Mouse (Mus musculus) neural tube, embryonic 10.5 days (tissue): ENCODE data around the gene Ppp1r9b.
"Not testable (repeated sequence)": the region's sequence is repeated elsewhere in the genome, so short reads cannot be mapped to it uniquely, and the experiment has no call there.

Experiments used
- DNase-seq: peaks from one replicate; pipeline ENCODE4 v3.0.0-alpha.2; 2017; ENCODE audit warnings: low spot score; ENCODE audit errors: extremely low spot score

The Ppp1r9b gene

DNA sequence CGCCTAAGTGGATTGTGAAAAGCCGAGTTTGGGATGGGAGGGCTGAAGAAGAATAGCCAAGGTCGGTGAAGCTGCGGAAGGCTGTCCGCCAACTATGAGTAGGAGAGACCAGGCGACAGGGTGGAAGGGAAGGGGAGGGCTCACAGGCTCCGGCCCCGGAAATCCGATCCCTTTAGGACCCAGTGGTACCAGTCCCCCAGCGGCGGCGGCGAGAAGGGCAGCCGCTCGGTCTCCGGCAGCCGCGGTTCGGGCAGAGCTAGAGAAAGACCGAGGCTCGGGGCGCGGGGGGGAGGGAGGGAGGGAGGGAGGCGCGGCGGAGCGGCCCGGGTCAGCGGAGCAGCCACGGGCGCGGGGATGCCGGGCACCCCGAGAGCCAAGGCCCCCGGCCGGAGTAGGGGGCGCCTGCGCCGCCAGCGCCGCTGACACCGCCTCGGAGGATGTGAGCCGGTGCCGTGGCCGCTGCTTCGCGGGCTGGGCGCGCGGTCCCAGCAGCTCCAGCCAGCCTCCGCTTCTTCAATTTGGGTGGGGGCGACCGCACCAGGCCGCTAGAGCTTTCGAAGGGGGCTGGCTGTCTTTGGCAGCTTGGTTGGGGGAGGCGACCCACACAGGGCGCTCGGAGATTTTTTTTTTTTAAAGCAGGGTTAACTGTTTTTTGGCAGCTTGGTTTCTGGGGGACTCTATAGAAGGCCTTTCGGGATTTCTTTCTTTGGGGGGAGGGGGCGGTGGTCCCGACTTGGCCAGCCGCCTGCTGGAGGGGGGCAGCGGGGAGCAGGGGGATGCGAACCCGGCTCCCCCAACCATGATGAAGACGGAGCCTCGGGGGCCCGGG, at the start of gene Ppp1r9b:
Gene Ppp1r9b, plus strand, starts transcription at position 287 of the 829 bp plus-strand sequence.
- DNase-seq: peak; percentile 99

DNA sequence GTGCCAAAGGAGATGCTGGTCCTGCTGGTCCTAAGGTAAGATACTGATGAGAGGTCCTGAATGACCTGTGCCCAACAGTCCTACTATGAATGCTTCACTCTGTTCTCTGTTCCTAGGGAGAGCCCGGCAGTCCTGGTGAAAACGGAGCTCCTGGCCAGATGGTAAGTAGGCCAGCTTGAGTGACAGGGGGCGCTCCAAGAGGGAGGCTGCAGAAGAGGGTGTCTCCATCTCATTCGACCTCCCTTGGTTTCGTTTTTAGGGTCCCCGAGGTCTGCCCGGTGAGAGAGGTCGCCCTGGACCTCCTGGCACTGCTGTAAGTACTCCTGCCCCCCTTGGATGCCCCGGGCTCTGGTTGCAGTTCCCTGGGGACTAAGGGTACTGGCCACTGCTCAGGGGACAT, 49.7 kb upstream of the Ppp1r9b start:
- no peak for DNase-seq

DNA sequence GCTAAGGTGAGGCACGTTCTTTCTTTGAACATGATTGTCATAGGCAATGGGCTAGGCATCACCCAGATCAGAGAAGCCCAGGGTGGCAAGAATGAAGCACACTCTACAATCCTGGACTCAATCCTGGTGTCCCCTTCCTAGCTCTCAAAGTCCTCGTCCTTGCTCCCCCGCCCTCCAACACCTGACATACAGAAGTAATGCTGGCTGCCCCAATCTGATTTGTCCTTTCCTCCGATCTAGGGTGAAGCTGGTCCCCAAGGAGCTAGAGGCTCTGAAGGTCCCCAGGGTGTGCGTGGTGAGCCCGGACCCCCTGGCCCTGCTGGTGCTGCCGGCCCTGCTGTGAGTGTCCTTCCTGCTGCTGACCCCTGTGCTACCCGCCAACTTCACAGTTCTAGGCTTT, 49.1 kb upstream of the Ppp1r9b start:
- DNase-seq: no peak

DNA sequence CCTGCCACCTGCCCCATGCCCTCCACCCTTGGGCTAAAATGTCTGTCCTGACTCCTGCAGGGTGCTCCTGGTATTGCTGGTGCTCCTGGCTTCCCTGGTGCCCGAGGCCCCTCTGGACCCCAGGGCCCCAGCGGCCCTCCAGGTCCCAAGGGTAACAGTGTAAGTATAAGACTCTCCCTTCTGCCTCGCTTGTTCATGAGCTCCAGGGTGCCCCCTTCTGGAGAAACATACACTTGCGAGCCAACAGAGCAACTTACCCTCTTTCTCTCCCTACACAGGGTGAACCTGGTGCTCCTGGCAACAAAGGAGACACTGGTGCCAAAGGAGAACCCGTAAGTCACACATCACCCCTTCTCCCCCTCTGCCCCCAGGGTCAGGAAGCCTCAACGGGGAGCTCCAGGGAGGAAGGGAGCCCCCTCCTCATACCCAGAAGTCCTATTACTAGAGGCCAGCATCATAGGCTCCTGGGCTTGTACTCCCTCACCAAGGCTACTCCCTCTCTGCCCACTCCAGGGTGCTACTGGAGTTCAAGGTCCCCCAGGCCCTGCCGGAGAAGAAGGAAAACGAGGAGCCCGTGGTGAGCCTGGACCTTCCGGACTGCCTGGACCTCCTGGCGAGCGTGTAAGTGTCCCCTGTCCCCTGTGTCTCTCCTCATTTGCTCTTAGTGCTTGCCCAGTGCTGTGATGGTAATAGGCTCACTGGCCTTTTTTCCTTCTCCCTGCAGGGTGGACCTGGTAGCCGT, 48.4 kb upstream of the Ppp1r9b start:
- no peak for DNase-seq

DNA sequence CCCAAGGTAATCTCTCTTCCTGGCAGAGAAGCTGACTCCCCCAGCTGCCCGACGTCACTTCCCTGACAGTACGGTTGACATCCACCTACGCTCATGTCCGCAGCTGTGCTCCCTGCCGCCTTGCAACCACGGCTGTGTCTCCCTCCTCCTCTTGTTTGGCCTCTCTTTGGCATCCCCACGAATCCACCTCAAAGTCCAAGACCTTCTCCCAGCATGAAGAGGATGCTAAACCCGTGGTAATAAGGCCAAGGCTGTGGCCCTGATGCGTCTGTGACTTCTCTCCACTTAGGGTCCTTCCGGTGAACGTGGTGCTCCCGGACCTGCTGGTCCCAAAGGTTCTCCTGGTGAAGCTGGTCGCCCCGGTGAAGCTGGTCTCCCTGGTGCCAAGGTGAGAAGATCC, 47.8 kb upstream of the Ppp1r9b start:
- no peak for DNase-seq

DNA sequence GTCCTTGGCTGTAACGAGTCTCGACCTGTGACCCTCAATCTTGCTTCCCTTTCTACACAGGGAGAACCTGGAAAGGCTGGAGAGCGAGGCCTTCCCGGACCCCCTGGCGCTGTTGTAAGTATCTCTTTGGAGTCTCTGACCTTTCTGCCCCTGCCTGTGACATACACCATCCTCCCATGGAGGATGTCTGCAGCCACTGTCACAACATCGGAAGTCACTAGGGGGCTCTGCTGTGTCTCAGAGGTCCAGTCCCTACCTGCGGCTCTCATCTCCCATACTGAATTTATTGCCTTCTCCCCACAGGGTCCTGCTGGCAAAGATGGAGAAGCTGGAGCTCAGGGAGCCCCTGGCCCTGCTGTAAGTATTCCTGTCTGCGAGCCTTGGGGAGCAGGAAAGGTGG, 46.5 kb upstream of the Ppp1r9b start:
- no peak for DNase-seq

DNA sequence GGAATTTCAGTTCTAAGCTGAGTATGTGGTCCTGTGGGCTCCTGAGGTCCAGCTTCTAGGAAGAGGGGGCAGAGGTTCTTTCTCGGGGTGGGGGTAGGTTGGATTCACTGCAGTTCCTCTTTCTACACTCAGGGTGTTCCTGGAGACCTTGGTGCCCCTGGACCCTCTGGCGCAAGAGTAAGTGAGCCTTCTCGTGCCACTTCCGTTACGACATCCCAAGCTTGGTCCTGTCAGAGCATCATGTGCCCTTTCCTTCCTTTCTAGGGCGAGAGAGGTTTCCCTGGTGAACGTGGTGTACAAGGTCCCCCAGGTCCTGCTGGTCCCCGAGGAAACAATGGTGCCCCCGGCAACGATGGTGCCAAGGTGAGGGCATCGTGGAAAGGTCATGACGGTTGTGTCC, 45.6 kb upstream of the Ppp1r9b start:
- no peak for DNase-seq

DNA sequence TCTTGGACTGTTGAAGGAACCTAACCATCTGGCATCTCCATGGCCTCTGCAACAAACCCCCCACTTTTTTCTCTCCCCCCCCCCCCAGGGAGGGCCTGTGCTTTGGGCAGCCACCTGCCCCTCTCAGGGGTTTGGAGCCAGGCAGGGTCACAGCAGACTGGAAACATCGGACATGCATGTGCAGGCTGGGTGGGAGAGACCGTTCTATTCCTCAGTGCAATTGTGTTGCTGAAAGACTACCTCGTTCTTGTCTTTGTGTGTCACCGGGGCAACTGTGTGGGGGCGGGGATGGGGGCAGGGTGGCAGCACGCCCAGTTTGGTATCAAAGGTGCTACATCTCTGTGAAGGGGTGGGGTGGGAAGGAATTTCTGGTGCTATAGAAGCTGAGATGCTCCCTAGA, 38.7 kb upstream of the Ppp1r9b start:
- DNase-seq: peak; percentile 50

DNA sequence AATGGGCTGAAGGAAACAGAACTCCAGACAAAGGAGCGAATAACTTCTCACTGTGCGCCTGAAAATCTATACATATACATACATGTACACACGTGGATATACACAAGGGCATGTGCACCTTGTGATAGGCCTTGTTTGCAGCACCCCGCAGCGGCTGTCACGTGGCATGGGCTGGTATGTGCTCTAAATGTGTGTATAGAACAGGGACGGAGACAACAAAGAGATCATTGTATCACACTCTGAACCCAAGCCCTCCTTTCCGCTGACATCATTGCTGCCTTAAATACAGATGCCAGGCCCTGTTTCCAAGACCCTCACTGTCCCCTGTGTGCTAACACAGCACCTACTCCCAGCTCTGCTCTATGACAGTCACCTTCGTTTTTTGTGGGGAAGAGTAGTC, 35.7 kb upstream of the Ppp1r9b start:
- no peak for DNase-seq

DNA sequence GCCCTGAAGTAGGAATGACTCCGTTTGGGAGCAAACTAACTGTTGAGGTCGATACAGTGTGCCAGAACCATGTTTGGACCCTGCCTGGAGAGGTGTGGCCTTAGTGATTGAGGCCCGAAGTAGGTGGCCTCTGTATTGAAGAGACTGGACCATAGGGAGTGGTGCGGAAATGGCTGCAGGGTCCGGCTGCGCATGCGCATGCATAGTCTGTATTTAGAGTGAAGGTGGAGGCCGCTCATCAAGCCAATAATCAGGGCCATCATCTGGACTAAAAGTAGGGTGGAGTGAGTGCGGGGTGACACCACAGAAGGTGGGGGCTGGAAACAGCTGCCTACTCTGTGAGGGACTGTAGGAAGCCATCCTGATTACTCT, 33.2 kb upstream of the Ppp1r9b start:
- DNase-seq: no peak

DNA sequence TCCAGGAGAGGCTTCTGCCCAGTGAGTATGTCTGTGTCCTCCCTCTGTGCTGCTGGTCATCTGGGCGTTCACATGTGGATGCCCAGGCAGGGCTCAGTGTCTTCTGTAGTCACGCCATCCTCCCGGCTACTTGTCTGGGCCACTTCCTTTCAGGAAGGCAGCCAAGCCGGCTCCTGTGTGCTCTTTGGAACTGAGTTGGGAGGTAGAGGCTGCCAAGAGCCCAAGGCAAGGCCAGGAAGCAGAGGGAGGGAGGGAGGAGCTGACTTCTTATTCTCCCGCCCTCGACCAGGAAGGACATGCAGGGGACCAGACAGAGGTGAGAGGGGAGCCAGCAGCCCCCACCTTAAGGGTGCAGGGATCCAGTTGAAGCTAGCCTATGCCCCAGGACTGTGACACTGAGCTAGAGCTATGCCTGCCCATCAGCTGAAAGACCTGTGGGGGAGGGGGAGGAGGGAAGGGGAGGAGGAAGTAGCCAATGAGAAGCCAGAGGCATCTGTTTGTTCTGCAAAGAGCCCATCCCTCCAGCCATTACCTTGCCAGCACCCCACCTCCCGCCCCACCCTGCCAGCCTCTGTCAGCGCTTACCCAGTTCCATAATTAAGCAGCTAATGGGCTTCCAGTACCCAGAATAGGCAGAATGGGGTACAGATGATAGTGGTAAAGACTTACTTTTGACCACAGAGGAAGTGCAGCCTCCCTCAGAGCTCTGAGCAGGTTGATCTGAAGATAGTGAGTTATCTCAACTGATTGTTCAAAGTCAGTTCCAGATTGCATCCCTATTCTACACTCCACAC, 32.6 kb upstream of the Ppp1r9b start:
- DNase-seq: no peak

DNA sequence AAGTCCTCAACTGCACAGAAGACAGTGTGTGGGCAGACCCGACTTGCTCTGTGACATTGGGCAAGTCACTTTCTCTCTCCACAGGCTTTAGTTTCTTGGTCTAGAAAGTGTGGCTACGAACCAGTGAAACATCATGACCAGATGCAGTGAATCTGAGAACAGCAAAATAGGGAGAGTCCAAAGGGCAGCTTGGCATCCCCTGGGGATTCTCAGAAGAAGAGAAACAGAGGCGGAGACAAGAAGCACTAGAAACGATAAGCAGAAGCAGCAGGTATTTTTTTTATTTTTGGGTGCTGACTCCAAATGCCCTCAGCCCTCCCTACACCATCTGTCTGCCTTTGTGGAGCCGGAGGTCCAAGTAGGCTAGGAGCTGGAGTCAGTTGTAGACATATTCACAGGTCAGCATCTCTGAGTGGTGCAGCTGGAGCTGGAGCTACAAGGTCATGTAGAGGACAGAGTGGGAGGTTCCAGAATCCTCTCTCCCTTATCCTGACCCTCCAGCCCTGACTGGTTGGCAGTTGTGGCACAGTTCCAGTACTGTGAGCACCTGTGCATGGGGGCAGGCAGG, 28.2 kb upstream of the Ppp1r9b start:
- no peak for DNase-seq

DNA sequence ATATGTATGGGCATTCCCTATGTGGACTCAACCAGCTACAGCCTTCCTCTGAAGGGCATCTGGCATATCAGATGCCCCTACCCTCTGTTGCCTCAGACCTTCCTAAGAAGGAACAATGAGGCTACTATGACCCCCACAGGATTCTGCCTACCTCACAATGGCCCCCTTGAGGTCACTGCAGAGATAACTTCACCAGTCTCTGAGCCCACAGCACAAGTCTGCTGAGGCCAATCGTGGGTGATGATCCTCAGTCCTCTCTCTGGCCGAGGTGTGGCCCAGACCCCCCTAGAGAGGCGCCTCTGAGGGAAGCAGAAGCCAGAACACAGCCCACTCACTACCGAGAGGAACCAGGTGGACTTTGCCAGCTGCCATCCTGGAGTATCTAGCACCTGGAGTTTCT, 23.4 kb upstream of the Ppp1r9b start, which contains the start of gene Hils1:
Gene Hils1, plus strand, starts transcription at position 175 of the 400 bp plus-strand sequence.
- no peak for DNase-seq

DNA sequence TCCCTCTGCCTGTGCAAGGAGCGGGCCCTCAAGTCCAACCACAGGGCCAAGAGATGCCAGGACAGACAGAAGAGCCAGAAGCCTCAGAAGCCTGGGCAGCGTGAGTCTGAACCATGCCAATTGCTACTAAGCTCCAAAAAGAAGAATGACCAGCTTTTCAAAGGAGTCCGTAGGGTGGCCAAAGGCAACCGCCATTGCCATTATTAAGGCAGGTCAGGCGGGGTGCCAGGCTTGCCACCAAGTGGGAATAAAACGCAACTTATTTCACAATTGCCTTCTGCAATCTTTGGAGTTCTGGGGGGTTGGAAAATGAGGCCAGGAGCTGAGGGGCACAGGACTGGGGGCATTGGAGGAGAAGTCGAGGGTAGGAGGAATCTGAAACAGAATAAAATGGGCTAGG, 22.6 kb upstream of the Ppp1r9b start:
- DNase-seq: no peak

DNA sequence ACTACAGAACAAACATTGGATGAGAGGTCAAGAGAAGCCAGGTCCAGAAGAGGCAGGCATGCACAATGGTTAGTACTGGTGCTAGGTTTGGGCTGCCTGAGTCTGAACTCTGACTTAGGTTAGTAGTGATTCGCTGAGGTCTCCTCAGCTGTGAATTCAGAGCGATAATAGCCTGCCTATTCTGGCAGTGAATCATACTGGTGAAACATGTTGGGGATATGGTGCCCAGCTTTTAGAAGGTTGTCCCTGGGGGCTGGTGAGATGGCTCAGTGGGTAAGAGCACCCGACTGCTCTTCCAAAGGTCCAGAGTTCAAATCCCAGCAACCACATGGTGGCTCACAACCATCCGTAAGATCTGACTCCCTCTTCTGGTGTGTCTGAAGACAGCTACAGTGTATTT, 21.1 kb upstream of the Ppp1r9b start:
- not testable (repeated sequence) for DNase-seq

DNA sequence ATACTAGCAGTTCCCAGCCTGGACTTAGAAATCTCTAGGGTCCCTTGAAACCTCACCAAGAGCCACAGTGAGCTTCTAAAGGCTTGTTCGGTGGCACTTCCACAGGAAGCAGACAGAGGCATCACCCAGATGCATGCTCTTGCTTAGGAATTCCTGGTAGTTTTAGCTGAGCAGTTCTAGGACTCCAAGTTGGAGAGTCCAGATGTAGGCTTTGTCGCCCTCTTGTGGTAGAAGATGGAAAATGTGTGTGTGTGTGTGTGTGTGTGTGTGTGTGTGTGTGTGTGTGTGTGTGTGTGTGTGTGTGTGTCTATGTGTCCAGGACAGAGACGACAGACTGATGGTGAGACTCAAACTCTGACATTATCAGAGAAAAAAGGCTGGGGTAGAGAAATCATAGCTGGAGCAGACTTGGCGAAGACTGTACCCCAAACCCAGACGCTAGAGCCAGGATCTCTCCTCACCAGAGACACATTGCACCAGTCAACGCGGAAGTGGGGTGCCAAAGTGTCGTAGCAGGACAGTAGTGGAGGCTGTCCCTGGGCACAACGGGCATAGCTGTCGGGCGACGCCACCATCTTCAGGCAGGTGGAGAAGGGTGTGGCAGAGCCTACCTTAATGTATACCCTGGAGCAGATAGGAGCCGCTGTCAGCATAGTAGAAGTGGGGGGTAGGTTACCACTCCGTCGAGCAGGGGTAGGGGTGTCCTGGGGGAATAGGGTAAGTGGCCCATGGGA, 20.5 kb upstream of the Ppp1r9b start:
- DNase-seq: peak; percentile 63

DNA sequence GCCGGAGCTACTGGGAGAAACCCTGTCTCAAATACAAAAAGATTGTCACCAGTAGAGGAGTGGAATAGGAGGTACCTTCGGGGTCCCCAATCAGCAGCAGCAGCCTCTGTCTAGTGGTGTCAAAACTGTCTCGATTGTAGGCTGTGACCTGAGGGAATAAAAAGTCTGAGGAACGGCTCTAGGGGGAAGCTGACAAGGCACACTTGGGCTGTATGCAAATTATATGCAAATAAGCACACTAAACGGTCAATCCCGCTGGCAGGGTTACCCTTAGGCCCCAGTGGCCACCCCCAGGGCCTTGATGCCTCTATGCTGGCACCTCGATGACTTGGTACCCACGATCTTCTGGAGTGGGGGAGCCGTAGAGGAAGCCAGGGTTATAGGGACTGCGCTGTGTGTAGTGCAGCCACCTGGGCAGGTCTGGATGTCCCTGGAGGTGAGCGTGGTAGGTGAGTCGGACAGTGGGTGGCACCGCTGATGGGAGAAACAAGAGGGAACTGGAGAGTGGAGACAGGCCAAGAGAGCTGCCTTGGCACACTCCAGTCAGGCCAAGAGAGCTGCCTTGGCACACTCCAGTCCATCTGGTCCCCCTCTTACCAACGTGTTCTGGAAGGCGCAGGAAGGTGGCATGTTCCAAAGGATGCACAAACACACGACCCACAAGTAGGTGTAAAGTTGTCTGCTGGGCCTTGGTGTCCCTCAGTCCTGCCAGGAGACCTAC, 18.8 kb upstream of the Ppp1r9b start:
- no peak for DNase-seq

DNA sequence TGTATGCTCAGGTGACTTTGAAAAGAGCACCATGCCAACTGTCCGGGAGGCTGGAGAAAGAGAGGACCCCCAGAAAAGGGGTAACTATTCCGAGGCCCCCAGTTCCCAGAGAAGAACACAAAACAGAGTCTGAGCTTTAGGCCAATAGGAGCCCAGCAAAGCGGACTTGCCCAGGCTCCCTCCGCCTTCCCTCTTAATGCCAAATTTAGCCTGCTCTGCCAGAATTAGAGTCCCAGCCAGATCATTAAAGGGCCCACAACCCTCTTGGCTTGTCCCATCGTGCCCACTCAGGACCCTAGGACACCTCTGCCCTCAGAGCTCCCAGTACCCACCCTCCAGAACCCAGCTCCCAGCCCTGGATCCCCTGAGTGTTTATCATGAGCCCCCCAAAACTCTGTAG, 17.9 kb upstream of the Ppp1r9b start:
- no peak for DNase-seq

DNA sequence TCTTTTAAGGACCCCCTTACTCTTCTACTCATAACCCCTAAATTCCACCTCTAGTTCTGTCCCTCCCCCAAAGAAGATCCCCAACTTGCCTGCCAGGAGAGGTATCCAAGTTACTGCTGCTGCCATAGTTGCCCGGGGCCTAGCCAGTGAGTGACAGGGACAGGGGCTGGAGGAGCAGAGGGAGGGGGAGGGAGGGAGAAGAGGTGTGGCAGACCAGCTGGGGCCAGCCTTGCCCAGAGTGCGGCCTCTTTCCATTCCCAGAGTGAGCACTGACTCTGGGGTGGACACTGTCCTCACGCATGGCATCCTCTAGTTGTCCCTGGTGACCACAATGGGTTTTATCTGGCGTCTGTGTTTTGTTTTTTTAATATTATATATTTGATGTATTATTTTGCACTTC, 17.5 kb upstream of the Ppp1r9b start:
- DNase-seq: no peak

DNA sequence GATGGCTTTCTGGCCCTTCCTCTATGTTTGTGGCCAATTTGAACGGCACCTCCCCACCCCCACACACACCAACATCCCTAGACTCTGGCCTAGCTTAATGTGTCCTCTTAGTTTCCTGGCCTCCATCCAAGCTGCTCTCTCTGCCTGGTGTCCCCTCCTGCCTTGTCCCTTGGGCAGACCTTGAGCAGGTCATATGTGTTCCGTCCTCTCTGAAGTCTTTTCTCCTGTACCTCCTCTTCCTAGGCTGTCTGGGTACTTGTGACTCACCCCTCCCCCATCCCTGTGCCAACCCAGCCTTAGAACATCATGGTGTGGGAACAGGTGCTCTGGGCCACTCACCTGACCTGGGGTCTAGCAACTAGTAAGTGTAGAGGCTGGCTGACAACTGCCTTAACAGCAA, 15.9 kb upstream of the Ppp1r9b start:
- no peak for DNase-seq
